Mouse (Mus musculus) MEL (cell line): ENCODE results near the gene Rsad1. TPM values are rescaled to one million over a fixed set of nuclear protein-coding genes. Genes with fewer than 3 reads are reported as not detected.

Source experiments
- DNase-seq: peaks from one replicate; pipeline ENCODE4 v3.0.0; 2011; ENCODE audit warnings: low read depth, low spot score
- H3K27ac ChIP-seq: 2 replicates; pipeline ENCODE4 v1.5.1; 2012; ENCODE audit warnings: low read depth, mild to moderate bottlenecking, control low read depth, low read length, moderate library complexity; ENCODE audit not compliant: control insufficient read depth
- H3K27me3 ChIP-seq, 2 experiments: fragments of 150-350 bp in 1 of 2; sonication (generic) in 1 of 2; 2 replicates each; pipeline ENCODE4 v1.6.1; 2012; ENCODE audit warnings: low read length in 2 of 2, mild to moderate bottlenecking in 2 of 2, improper control_type of control experiment in 1 of 2, moderate library complexity in 1 of 2; ENCODE audit not compliant: insufficient read depth in 2 of 2, control insufficient read depth in 1 of 2
- H3K36me3 ChIP-seq, 2 experiments: 2 replicates each; pipeline ENCODE4 v1.6.1; 2012 to 2014; ENCODE audit warnings: low read length in 2 of 2, improper control_type of control experiment in 1 of 2, inconsistent platforms in 1 of 2, mild to moderate bottlenecking in 1 of 2; ENCODE audit not compliant: insufficient read depth in 2 of 2, control insufficient read depth in 1 of 2
- H3K4me1 ChIP-seq, 2 experiments: fragments of 150-350 bp in 1 of 2; sonication (generic) in 1 of 2; 2 replicates each; pipeline ENCODE4 v1.6.1; 2012; ENCODE audit warnings: low read length in 2 of 2, improper control_type of control experiment in 1 of 2, mild to moderate bottlenecking in 1 of 2; ENCODE audit not compliant: insufficient read depth in 2 of 2, control insufficient read depth in 1 of 2
- H3K4me3 ChIP-seq, 2 experiments: fragments of 150-350 bp in 1 of 2; sonication (generic) in 1 of 2; 2 replicates each; pipeline ENCODE4 v1.5.1; 2012; ENCODE audit warnings: low read depth in 2 of 2, low read length in 2 of 2, mild to moderate bottlenecking in 2 of 2, moderate library complexity in 2 of 2, control low read depth in 1 of 2, improper control_type of control experiment in 1 of 2; ENCODE audit not compliant: control insufficient read depth in 1 of 2, insufficient read depth in 1 of 2
- H3K79me2 ChIP-seq: 2 replicates; pipeline ENCODE4 v1.6.1; 2012; ENCODE audit warnings: mild to moderate bottlenecking, low read length, moderate library complexity; ENCODE audit not compliant: control insufficient read depth, poor library complexity, insufficient read depth
- H3K9ac ChIP-seq: 2 replicates; pipeline ENCODE4 v1.6.1; 2012; ENCODE audit warnings: low read depth, mild to moderate bottlenecking, control low read depth, low read length, moderate library complexity; ENCODE audit not compliant: control insufficient read depth, poor library complexity, severe bottlenecking
- H3K9me3 ChIP-seq: fragments of 150-350 bp; sonication (generic); replicated peaks from 2 replicates; pipeline ENCODE4 v1.6.1; 2012; ENCODE audit warnings: mild to moderate bottlenecking, low read length, improper control_type of control experiment, moderate library complexity; ENCODE audit not compliant: insufficient read depth
- BHLHE40 ChIP-seq: IDR thresholded peaks from 2 replicates; pipeline ENCODE4 v1.6.1; 2012; ENCODE audit warnings: low read depth, mild to moderate bottlenecking, inconsistent platforms, low read length, improper control_type of control experiment, borderline replicate concordance
- CHD1 ChIP-seq: IDR thresholded peaks from 2 replicates; pipeline ENCODE4 v1.6.1; 2012; ENCODE audit warnings: low read depth, mild to moderate bottlenecking, inconsistent platforms, low read length, improper control_type of control experiment
- CHD2 ChIP-seq: IDR thresholded peaks from 2 replicates; pipeline ENCODE4 v1.6.1; 2011; ENCODE audit warnings: low read length, improper control_type of control experiment
- E2F4 ChIP-seq: IDR thresholded peaks from 2 replicates; pipeline ENCODE4 v1.6.1; 2011; ENCODE audit warnings: low read depth, low read length, improper control_type of control experiment, borderline replicate concordance
- ELF1 ChIP-seq: IDR thresholded peaks from 2 replicates; pipeline ENCODE4 v1.6.1; 2014; ENCODE audit warnings: low read depth, mild to moderate bottlenecking, inconsistent platforms, low read length, improper control_type of control experiment, moderate library complexity
- ETS1 ChIP-seq: IDR thresholded peaks from 2 replicates; pipeline ENCODE4 v1.6.1; 2012; ENCODE audit warnings: low read depth, mild to moderate bottlenecking, inconsistent platforms, low read length, improper control_type of control experiment, moderate library complexity
- HCFC1 ChIP-seq: IDR thresholded peaks from 2 replicates; pipeline ENCODE4 v1.6.1; 2012; ENCODE audit warnings: low read depth, mild to moderate bottlenecking, inconsistent platforms, low read length, improper control_type of control experiment, moderate library complexity
- JUND ChIP-seq: IDR thresholded peaks from 2 replicates; pipeline ENCODE4 v1.6.1; 2011; ENCODE audit warnings: low read depth, mild to moderate bottlenecking, improper control_type of control experiment, low read length
- MAFK ChIP-seq: IDR thresholded peaks from 2 replicates; pipeline ENCODE4 v1.6.1; 2011; ENCODE audit warnings: low read depth, mild to moderate bottlenecking, low read length, improper control_type of control experiment, borderline replicate concordance
- MAX ChIP-seq: IDR thresholded peaks from 2 replicates; pipeline ENCODE4 v1.6.1; 2011; ENCODE audit warnings: low read length, improper control_type of control experiment
- MAZ ChIP-seq: IDR thresholded peaks from 2 replicates; pipeline ENCODE4 v1.6.1; 2012; ENCODE audit warnings: low read depth, mild to moderate bottlenecking, inconsistent platforms, low read length, improper control_type of control experiment
- MXI1 ChIP-seq: IDR thresholded peaks from 2 replicates; pipeline ENCODE4 v1.6.1; 2011; ENCODE audit warnings: mild to moderate bottlenecking, low read depth, low read length, improper control_type of control experiment
- MYB ChIP-seq: IDR thresholded peaks from 2 replicates; pipeline ENCODE4 v1.6.1; 2011; ENCODE audit warnings: mild to moderate bottlenecking, low read depth, low read length, improper control_type of control experiment
- MYC ChIP-seq: IDR thresholded peaks from 2 replicates; pipeline ENCODE4 v1.6.1; 2011; ENCODE audit warnings: low read depth, mild to moderate bottlenecking, low read length, improper control_type of control experiment, moderate library complexity
- NELFE ChIP-seq: IDR thresholded peaks from 2 replicates; pipeline ENCODE4 v1.6.1; 2011; ENCODE audit warnings: low read depth, low read length, improper control_type of control experiment
- NRF1 ChIP-seq: IDR thresholded peaks from 2 replicates; pipeline ENCODE4 v1.6.1; 2014; ENCODE audit warnings: low read depth, mild to moderate bottlenecking, inconsistent platforms, low read length, improper control_type of control experiment, moderate library complexity; ENCODE audit not compliant: poor library complexity, insufficient read depth, severe bottlenecking
- POLR2A ChIP-seq, 2 experiments: IDR thresholded peaks; 2 replicates each; pipeline ENCODE4 v1.6.1; 2011 to 2012; ENCODE audit warnings: low read length in 2 of 2, mild to moderate bottlenecking in 2 of 2, control low read depth in 1 of 2, improper control_type of control experiment in 1 of 2, low read depth in 1 of 2, moderate library complexity in 1 of 2; ENCODE audit not compliant: control insufficient read depth in 1 of 2, insufficient read depth in 1 of 2, poor library complexity in 1 of 2
- POLR2AphosphoS5 ChIP-seq: IDR thresholded peaks from 2 replicates; pipeline ENCODE4 v1.6.1; 2012; ENCODE audit warnings: low read depth, borderline replicate concordance, mild to moderate bottlenecking, inconsistent platforms, low read length, moderate library complexity, mixed read lengths
- RAD21 ChIP-seq: IDR thresholded peaks from 2 replicates; pipeline ENCODE4 v1.6.1; 2011; ENCODE audit warnings: mild to moderate bottlenecking, low read depth, low read length, improper control_type of control experiment
- RCOR1 ChIP-seq: IDR thresholded peaks from 2 replicates; pipeline ENCODE4 v1.6.1; 2012; ENCODE audit warnings: low read depth, mild to moderate bottlenecking, inconsistent platforms, low read length, improper control_type of control experiment
- SIN3A ChIP-seq: IDR thresholded peaks from 2 replicates; pipeline ENCODE4 v1.6.1; 2012; ENCODE audit warnings: low read length, improper control_type of control experiment, inconsistent platforms
- SMC3 ChIP-seq: IDR thresholded peaks from 2 replicates; pipeline ENCODE4 v1.6.1; 2011; ENCODE audit warnings: low read depth, low read length, improper control_type of control experiment
- TAL1 ChIP-seq: IDR thresholded peaks from 2 replicates; pipeline ENCODE4 v1.6.1; 2012; ENCODE audit warnings: mild to moderate bottlenecking, inconsistent platforms, low read length, moderate library complexity, mixed read lengths
- TBP ChIP-seq: IDR thresholded peaks from 2 replicates; pipeline ENCODE4 v1.8.0; 2011; ENCODE audit warnings: low read depth, low read length, improper control_type of control experiment
- TCF12 ChIP-seq: IDR thresholded peaks from 2 replicates; pipeline ENCODE4 v1.6.1; 2014; ENCODE audit warnings: low read depth, mild to moderate bottlenecking, inconsistent platforms, low read length, improper control_type of control experiment, moderate library complexity
- UBTF ChIP-seq: IDR thresholded peaks from 2 replicates; pipeline ENCODE4 v1.6.1; 2012; ENCODE audit warnings: low read depth, mild to moderate bottlenecking, inconsistent platforms, low read length, improper control_type of control experiment, moderate library complexity, borderline replicate concordance; ENCODE audit not compliant: insufficient read depth
- ZC3H11A ChIP-seq: IDR thresholded peaks from 2 replicates; pipeline ENCODE4 v1.6.1; 2012; ENCODE audit warnings: low read depth, mild to moderate bottlenecking, inconsistent platforms, low read length, improper control_type of control experiment
- ZKSCAN1 ChIP-seq: IDR thresholded peaks from 2 replicates; pipeline ENCODE4 v1.6.1; 2012; ENCODE audit warnings: low read depth, mild to moderate bottlenecking, inconsistent platforms, low read length, improper control_type of control experiment, moderate library complexity
- ZNF384 ChIP-seq: IDR thresholded peaks from 2 replicates; pipeline ENCODE4 v1.6.1; 2012; ENCODE audit warnings: low read depth, mild to moderate bottlenecking, inconsistent platforms, low read length, improper control_type of control experiment
- polyA plus RNA-seq, 2 experiments: library from polyadenylated mRNA; stranded (reverse) in 1 of 2; unstranded in 1 of 2; fragments of >175 nt in 1 of 2; fragments of >200 nt in 1 of 2; gene quantifications; 2 replicates each; pipeline versions ENCODE4 v1.2.1 to v1.2.4; 2012; ENCODE audit warnings: low replicate concordance in 2 of 2, low read depth in 1 of 2; ENCODE audit not compliant: insufficient read length in 2 of 2, insufficient read depth in 1 of 2, missing spikeins in 1 of 2
- total RNA-seq: library from RNA; depleted of rRNA; stranded (reverse); fragments of 300-350 nt; gene quantifications from 2 replicates; pipeline ENCODE4 v1.2.3, GENCODE M21; 2012

Rsad1 gene
- total and polyA plus RNA-seq, 3 experiments, result 24.0 to 28.7 TPM; not detected in 1

- Histone ChIP-seq H3K4me1 (peaks cover 0 to 13% of the 10 kb centered on the region in 2 experiments; a peak in 2 of 4 replicates), H3K4me3 (peak overlapping the region in 1 of 2 experiments; percentile 7; a peak in 1 of 4 replicates), H3K27me3 (no peaks in the 10 kb centered on the region), H3K36me3 (peaks cover 0 to 12% of the 10 kb centered on the region in 2 experiments; a peak in 2 of 4 replicates), H3K9ac (peak overlapping the region; percentile 54), H3K27ac (peak overlapping the region; percentile 91), H3K9me3 (no peaks in the 10 kb centered on the region), H3K79me2 (peaks cover 14% of the 10 kb centered on the region)
- no peak for DNase-seq
- TF ChIP-seq MAFK (no peak), SMC3 (no peak), POLR2A (IDR thresholded peaks at IDR 0.05; ENCODE audit: control insufficient read depth in 1 of 2, insufficient read depth in 1 of 2, low read depth in 1 of 2, low read length in 2 of 2, poor library complexity in 1 of 2) (peak in 1 of 2 experiments; percentile 5; a peak in 1 of 4 replicates), MYB (no peak), UBTF (no peak), CHD2 (peak; percentile 5; the same call in 1 of the 2 replicates), NRF1 (no peak), ETS1 (no peak), CHD1 (no peak), POLR2AphosphoS5 (no peak), RAD21 (no peak), NELFE (no peak), MYC (no peak), HCFC1 (no peak), RCOR1 (no peak)
These were observed 1.3 kb upstream of the Rsad1 start for GRCm38 (mm10) chr11:94550442-94550744.

GRCm38 (mm10) chr11:94549691-94550441, 811 bp upstream of the Rsad1 start:
- Histone ChIP-seq H3K4me1 (peaks cover 0 to 13% of the 10 kb centered on the region in 2 experiments; a peak in 2 of 4 replicates), H3K36me3 (peaks cover 0 to 12% of the 10 kb centered on the region in 2 experiments; a peak in 2 of 4 replicates), H3K27ac (peak overlapping the region; percentile 91), H3K9ac (peak overlapping the region; percentile 80), H3K27me3 (no peaks in the 10 kb centered on the region), H3K79me2 (peaks cover 14% of the 10 kb centered on the region), H3K4me3 (peak overlapping the region; percentile 74 to 75), H3K9me3 (no peaks in the 10 kb centered on the region)
- peak; percentile 93 for DNase-seq
- TF ChIP-seq HCFC1 (peak; percentile 53), JUND (no peak), ZC3H11A (no peak), TCF12 (peak; percentile 71; the same call in 1 of the 2 replicates), MAZ (peak; percentile 18; the same call in 1 of the 2 replicates), POLR2A (IDR thresholded peaks at IDR 0.05; ENCODE audit: control insufficient read depth in 1 of 2, insufficient read depth in 1 of 2, low read depth in 1 of 2, low read length in 2 of 2, poor library complexity in 1 of 2) (peak in 1 of 2 experiments; percentile 75; a peak in 2 of 4 replicates), ZKSCAN1 (no peak), SMC3 (no peak), CHD1 (peak; percentile 83; the same call in 1 of the 2 replicates), TAL1 (peak; percentile 53), TBP (peak; percentile 90), MXI1 (peak; percentile 88), NRF1 (no peak), RCOR1 (no peak), E2F4 (no peak), ZNF384 (peak; percentile 73), NELFE (peak; percentile 43), BHLHE40 (no peak; the same call in 1 of the 2 replicates), ELF1 (no peak), CHD2 (0 out of 2 replicates have a peak, but pooled peaks have one; percentile 9), SIN3A (peak; percentile 77), MAX (peak; percentile 88)
